8 mouse cellular contexts compared by ENCODE assay signal in genomic region chr7:4492284-4493224, GRCm38 (mm10). TPM values are rescaled to one million over a fixed set of nuclear protein-coding genes. Genes with fewer than 3 reads are reported as not detected.
A peak's percentile ranks its signal among the peaks of the same experiment; 100 is the strongest.
DNase-seq lines count a peak whose midpoint lies in the region; ATAC-seq and TF ChIP-seq lines count a peak whose summit lies in the region.

No protein-coding gene starts in this region.

- 68% methylated on average over 13 of the region's 13 CpGs for WGBS in heart, embryonic 14.5 days
- 24% methylated on average over 13 of the region's 13 CpGs for WGBS in macrophage (ENCODE audit: missing documents)
- 91% methylated on average over 13 of the region's 13 CpGs for WGBS in midbrain, embryonic 13.5 days

- H3K27me3 ChIP-seq in C2C12 (ENCODE audit: control insufficient read depth, insufficient read depth, insufficient read length) = no peaks in the 10 kb centered on the region
- H3K27me3 ChIP-seq in heart, embryonic 14.5 days (ENCODE audit: control insufficient read depth, insufficient read depth, low read length) = no peaks in the 10 kb centered on the region
- H3K27me3 ChIP-seq in midbrain, embryonic 13.5 days = no peaks in the 10 kb centered on the region

- peaks cover 83% of the 10 kb centered on the region for H3K79me2 ChIP-seq in C2C12 (ENCODE audit: control insufficient read depth, insufficient read depth)
- peaks cover 94% of the 10 kb centered on the region for H3K79me2 ChIP-seq in macrophage (ENCODE audit: inconsistent target)

- peak overlapping the region; percentile 82 to 83 for H3K27ac ChIP-seq in heart, embryonic 14.5 days (replicated peaks in 1 of 2; ENCODE audit: control insufficient read depth in 1 of 2, insufficient read depth in 1 of 2, low read depth in 2 of 2, low read length in 2 of 2)
- peak overlapping the region; percentile 67 for H3K27ac ChIP-seq in macrophage
- no peak overlapping the region for H3K27ac ChIP-seq in midbrain, embryonic 13.5 days

- intact Hi-C loops in heart, postnatal 36 days (cut with DNase I) = loop anchor here (10.0 kb wide), 2 partner anchors 432 to 572 kb away; partner anchors contain the start of genes Nat14, Ssc5d and U2af2

- no peak overlapping the region for H3K4me2 ChIP-seq in heart, embryonic 14.5 days (ENCODE audit: low read length)
- H3K4me2 ChIP-seq in midbrain, embryonic 13.5 days (replicated peaks) = no peak overlapping the region

- ATAC-seq in heart, embryonic 14.5 days (ENCODE audit: insufficient number of reproducible peaks, insufficient read depth, low FRiP score, low read depth) = no peak
- ATAC-seq in midbrain, embryonic 13.5 days = no peak
- no peak for ATAC-seq in cerebellum, adult (ENCODE audit: insufficient number of reproducible peaks, low FRiP score, low TSS enrichment)

- no peak for TF ChIP-seq CTCF in C2C12 (IDR thresholded peaks at IDR 0.05; ENCODE audit: control insufficient read depth, insufficient read depth, insufficient read length)

- H3K4me3 ChIP-seq in C2C12 (ENCODE audit: insufficient read depth, poor library complexity, severe bottlenecking) = no peak overlapping the region
- H3K4me3 ChIP-seq in heart, embryonic 14.5 days (ENCODE audit: control insufficient read depth in 1 of 2, insufficient read depth in 1 of 2, low read depth in 1 of 2, low read length in 2 of 2) = no peak overlapping the region
- H3K4me3 ChIP-seq in macrophage (ENCODE audit: inconsistent target) = no peak overlapping the region
- H3K4me3 ChIP-seq in midbrain, embryonic 13.5 days (replicated peaks) = no peak overlapping the region

- peaks cover 45% of the 10 kb centered on the region for H3K36me3 ChIP-seq in C2C12 (ENCODE audit: control insufficient read depth, insufficient read depth)
- H3K36me3 ChIP-seq in heart, embryonic 14.5 days (ENCODE audit: control insufficient read depth, insufficient read depth, low read length) = peaks cover 82% of the 10 kb centered on the region
- peaks cover 49% of the 10 kb centered on the region for H3K36me3 ChIP-seq in macrophage (ENCODE audit: inconsistent target)
- peaks cover 82% of the 10 kb centered on the region for H3K36me3 ChIP-seq in midbrain, embryonic 13.5 days

- H3K79me3 ChIP-seq in C2C12 (ENCODE audit: low read depth) = peaks cover 45% of the 10 kb centered on the region

- DNase-seq in heart, adult 11 months = peak; percentile 96
- DNase-seq in heart, postnatal 36 days = no peak
- DNase-seq in adrenal gland, postnatal 14 days = no peak

- H3ac ChIP-seq in C2C12 (ENCODE audit: control insufficient read depth, insufficient read length, low read depth) = no peak overlapping the region

- H3K9ac ChIP-seq in heart, embryonic 14.5 days (ENCODE audit: low read length) = peak overlapping the region; percentile 14; the same call in 1 of the 2 replicates
- H3K9ac ChIP-seq in midbrain, embryonic 13.5 days (replicated peaks) = no peak overlapping the region

- H3K9me3 ChIP-seq in heart, embryonic 14.5 days (ENCODE audit: control insufficient read depth, low read length) = no peaks in the 10 kb centered on the region
- no peaks in the 10 kb centered on the region for H3K9me3 ChIP-seq in midbrain, embryonic 13.5 days

- peaks cover 18 to 25% of the 10 kb centered on the region in 2 experiments for H3K4me1 ChIP-seq in heart, embryonic 14.5 days (ENCODE audit: control insufficient read depth in 2 of 2, insufficient read depth in 2 of 2, low read length in 2 of 2)
- H3K4me1 ChIP-seq in midbrain, embryonic 13.5 days (replicated peaks) = peaks cover 7% of the 10 kb centered on the region

TF ChIP-seq in C2C12, 6 proteins besides CTCF, POLR2A, EP300 and RAD21:
- TF ChIP-seq USF1 (IDR thresholded peaks at IDR 0.05; ENCODE audit: low read depth) = peak; percentile 37
- no peak for TF ChIP-seq FOSL1 (IDR thresholded peaks at IDR 0.05; ENCODE audit: insufficient read depth, low read length, poor library complexity, severe bottlenecking)
TF ChIP-seq in C2C12: peak in this region for 1.

RNA-seq across cellular contexts. Expression of gene Ppp1r12c, which starts 8.9 kb away (rescaled TPM):
- 10 to 100 TPM; 59.7 to 62.2 TPM for total RNA-seq in heart, postnatal 36 days (2021)
- polyA plus RNA-seq in C2C12 (2012; fragmentation: generic; extraction: Trizol) (54.6 TPM), macrophage (2018) (102 to 126 TPM (median 108 TPM) in 3 replicates)
- 41.7 and 47.7 TPM in 2 replicates for polyA plus RNA-seq in heart, embryonic 14.5 days (2014; fragmentation: Nextera tagmentation; extraction: Ambion mirVana)
- total RNA-seq in macrophage (2018; cell fraction: chromatin; rRNA removed) = 1,000 to 10,000 TPM in 4 of 26 experiments, 100 to 1,000 TPM in 22; 252 to 1,368 (median 799) TPM
- 100 to 1,000 TPM in 8 of 26 experiments, 10 to 100 TPM in 18; 58.8 to 146 (median 96.2) TPM for total RNA-seq in macrophage (2018; cell fraction: cytosol; rRNA removed)
- total RNA-seq in macrophage (2018; cell fraction: nucleus; rRNA removed) = 100 to 1,000 TPM; 121 to 560 (median 335) TPM
- total RNA-seq in adrenal gland, postnatal 14 days (2021) = 83.4 and 90.8 TPM in 2 replicates
- polyA plus RNA-seq in midbrain, embryonic 13.5 days (2015; fragmentation: Nextera tagmentation; extraction: Ambion mirVana) = 34.9 and 51.9 TPM in 2 replicates

RNA-seq across cellular contexts. Expression of gene Tnnt1, which starts 23.6 kb away (rescaled TPM):
- total RNA-seq in heart, postnatal 36 days (2021) = 10 to 100 TPM; 20.0 to 21.3 TPM
- polyA plus RNA-seq in C2C12 (2012; fragmentation: generic; extraction: Trizol) = 34.7 TPM
- 479 and 551 TPM in 2 replicates for polyA plus RNA-seq in heart, embryonic 14.5 days (2014; fragmentation: Nextera tagmentation; extraction: Ambion mirVana)
- total RNA-seq in macrophage (2018; cell fraction: chromatin; rRNA removed) = 1 to 10 TPM in 5 of 26 experiments, under 1 TPM in 1, not detected in 20; 0.92 to 2.8 (median 1.8) TPM
- 1 to 10 TPM in 21 of 26 experiments, under 1 TPM in 5; 0.63 to 2.5 (median 1.4) TPM for total RNA-seq in macrophage (2018; cell fraction: cytosol; rRNA removed)
- 1 to 10 TPM in 10 of 26 experiments, under 1 TPM in 3, not detected in 13; 0.58 to 2.8 (median 1.5) TPM for total RNA-seq in macrophage (2018; cell fraction: nucleus; rRNA removed)
- 2.4 to 3.6 TPM (median 3.2 TPM) in 3 replicates for polyA plus RNA-seq in macrophage (2018)
- total RNA-seq in adrenal gland, postnatal 14 days (2021) = 1.1 and 2.0 TPM in 2 replicates
- 5.4 and 6.3 TPM in 2 replicates for polyA plus RNA-seq in midbrain, embryonic 13.5 days (2015; fragmentation: Nextera tagmentation; extraction: Ambion mirVana)

RNA-seq across cellular contexts. Expression of gene Tnni3, which starts 31.5 kb away (rescaled TPM):
- total RNA-seq in heart, postnatal 36 days (2021) = over 10,000 TPM in 1 of 2 experiments, 1,000 to 10,000 TPM in 1; 9,756 to 10,673 TPM
- polyA plus RNA-seq in C2C12 (2012; fragmentation: generic; extraction: Trizol) = 0.91 TPM
- 2,958 and 3,056 TPM in 2 replicates for polyA plus RNA-seq in heart, embryonic 14.5 days (2014; fragmentation: Nextera tagmentation; extraction: Ambion mirVana)
- 100 to 1,000 TPM in 9 of 26 experiments, 10 to 100 TPM in 17; 16.3 to 147 (median 47.9) TPM for total RNA-seq in macrophage (2018; cell fraction: chromatin; rRNA removed)
- 1 to 10 TPM in 8 of 26 experiments, under 1 TPM in 17, not detected in 1; 0.30 to 6.8 (median 0.89) TPM for total RNA-seq in macrophage (2018; cell fraction: cytosol; rRNA removed)
- total RNA-seq in macrophage (2018; cell fraction: nucleus; rRNA removed) = 10 to 100 TPM; 13.1 to 93.0 (median 33.9) TPM
- polyA plus RNA-seq in macrophage (2018) = 0.57 to 2.9 TPM (median 2.8 TPM) in 3 replicates
- 0.85 and 3.0 TPM in 2 replicates for total RNA-seq in adrenal gland, postnatal 14 days (2021)
- polyA plus RNA-seq in midbrain, embryonic 13.5 days (2015; fragmentation: Nextera tagmentation; extraction: Ambion mirVana) = 1.4 and 2.3 TPM in 2 replicates

RNA-seq across cellular contexts. Expression of gene Eps8l1, which starts 32.1 kb away (rescaled TPM):
- 1 to 10 TPM; 1.5 to 3.5 TPM for total RNA-seq in heart, postnatal 36 days (2021)
- polyA plus RNA-seq in C2C12 (2012; fragmentation: generic; extraction: Trizol) = 0.28 TPM
- polyA plus RNA-seq in heart, embryonic 14.5 days (2014; fragmentation: Nextera tagmentation; extraction: Ambion mirVana) = 2.1 and 4.7 TPM in 2 replicates
- 10 to 100 TPM; 11.9 to 95.9 (median 37.0) TPM for total RNA-seq in macrophage (2018; cell fraction: chromatin; rRNA removed)
- 1 to 10 TPM in 23 of 26 experiments, under 1 TPM in 3; 0.88 to 5.4 (median 2.5) TPM for total RNA-seq in macrophage (2018; cell fraction: cytosol; rRNA removed)
- total RNA-seq in macrophage (2018; cell fraction: nucleus; rRNA removed) = 10 to 100 TPM in 13 of 26 experiments, 1 to 10 TPM in 12, under 1 TPM in 1; 0.87 to 32.0 (median 10.2) TPM
- polyA plus RNA-seq in macrophage (2018) = 0.30 to 3.9 TPM (median 3.1 TPM) in 3 replicates
- total RNA-seq in adrenal gland, postnatal 14 days (2021) = 5.9 TPM in 2 replicates
- polyA plus RNA-seq in midbrain, embryonic 13.5 days (2015; fragmentation: Nextera tagmentation; extraction: Ambion mirVana) = 5.5 and 8.2 TPM in 2 replicates

RNA-seq across cellular contexts. Expression of gene Dnaaf3, which starts 39.7 kb away (rescaled TPM):
- 1 to 10 TPM; 2.0 to 3.0 TPM for total RNA-seq in heart, postnatal 36 days (2021)
- polyA plus RNA-seq in C2C12 (2012; fragmentation: generic; extraction: Trizol) (1.4 TPM), macrophage (2018) (2.2 to 5.6 TPM (median 2.3 TPM) in 3 replicates)
- polyA plus RNA-seq in heart, embryonic 14.5 days (2014; fragmentation: Nextera tagmentation; extraction: Ambion mirVana) = 0.15 and 0.51 TPM in 2 replicates
- 10 to 100 TPM in 14 of 26 experiments, 1 to 10 TPM in 12; 4.2 to 44.0 (median 14.8) TPM for total RNA-seq in macrophage (2018; cell fraction: chromatin; rRNA removed)
- total RNA-seq in macrophage (2018; cell fraction: cytosol; rRNA removed) = 10 to 100 TPM in 12 of 26 experiments, 1 to 10 TPM in 14; 2.2 to 17.1 (median 6.9) TPM
- total RNA-seq in macrophage (2018; cell fraction: nucleus; rRNA removed) = 10 to 100 TPM in 18 of 26 experiments, 1 to 10 TPM in 8; 3.4 to 34.9 (median 12.7) TPM
- total RNA-seq in adrenal gland, postnatal 14 days (2021) = 0.63 and 0.75 TPM in 2 replicates
- 1.5 and 2.3 TPM in 2 replicates for polyA plus RNA-seq in midbrain, embryonic 13.5 days (2015; fragmentation: Nextera tagmentation; extraction: Ambion mirVana)

Comparison
In these comparisons a context has a peak if more than half of its experiments do, and no peak if none do; other contexts are left out.
1. RNA of gene Tnnt1, which starts 23.6 kb away (polyA plus RNA-seq): 479 to 551 TPM in heart, embryonic 14.5 days; 34.7 TPM in C2C12 (single experiment), 5.4 to 6.3 TPM in midbrain, embryonic 13.5 days and 2.4 to 3.6 TPM in macrophage; every median in the first group is over 10 times any median in the second.
2. RNA of gene Tnni3, which starts 31.5 kb away (polyA plus RNA-seq): 2,958 to 3,056 TPM in heart, embryonic 14.5 days; 0.57 to 2.9 TPM in macrophage, 1.4 to 2.3 TPM in midbrain, embryonic 13.5 days and 0.91 TPM in C2C12 (single experiment); every median in the first group is over 100 times any median in the second.